11 mouse cellular contexts compared by ENCODE assay signal in the genomic region with DNA sequence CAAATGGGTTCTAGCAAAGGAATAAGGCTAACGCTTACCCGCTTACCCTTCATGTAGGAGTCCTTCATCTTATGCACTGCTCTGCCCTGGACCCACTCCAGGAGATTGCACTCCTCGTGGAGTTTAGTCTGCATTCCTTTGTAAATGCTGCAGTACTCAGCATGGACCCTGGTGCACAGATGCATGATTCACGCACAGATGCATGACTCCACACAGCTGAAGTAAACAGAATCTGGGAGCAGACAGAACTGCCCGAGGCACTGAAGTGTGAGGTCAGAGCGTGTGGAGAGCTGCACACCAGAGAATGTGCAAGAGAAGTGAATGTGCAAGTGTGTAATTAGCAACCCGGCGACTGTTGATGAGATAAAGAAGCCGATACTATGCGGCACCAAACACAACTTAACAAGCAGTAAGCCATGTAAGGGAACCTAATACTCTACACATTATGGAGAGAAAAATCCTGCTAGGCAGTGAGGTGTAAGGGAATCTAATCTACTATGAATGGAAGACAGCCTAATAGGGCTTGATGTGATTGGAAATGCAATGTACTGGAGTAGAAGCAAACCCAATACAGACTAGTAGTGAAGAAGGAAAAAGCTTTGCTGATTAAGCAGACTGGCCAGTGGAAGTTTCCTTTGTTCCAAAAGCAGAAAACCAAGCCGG. TPM values are rescaled to one million over a fixed set of nuclear protein-coding genes. Genes with fewer than 3 reads are reported as not detected.
DNase-seq lines count a peak whose midpoint lies in the region; ATAC-seq lines count a peak whose summit lies in the region.
"Had no signal": no experiment of that assay in that cellular context is flagged by ENCODE, and none has a peak within 500 bp of the region (broad histone marks: within the 10 kb centered on the region; RNA-seq: fewer than 3 reads in every experiment).

No protein-coding gene starts in this region.

- peak; percentile 55; the same call in 1 of the 2 replicates for ATAC-seq in midbrain, embryonic 12.5 days (ENCODE audit: low FRiP score, low read depth)
- no peak; the same call in 1 of the 2 replicates for ATAC-seq in midbrain, embryonic 15.5 days (replicated peaks)
- peak; percentile 72 for ATAC-seq in forebrain, embryonic 16.5 days
- no peak for ATAC-seq in CD4-positive, CD25-positive, alpha-beta regulatory T cell, adult 4 months
- ATAC-seq: inflammation-experienced regulatory T-cells, adult 6 months had no signal

- H3K27me3 ChIP-seq in midbrain, embryonic 12.5 days = peaks cover 14% of the 10 kb centered on the region; the same call in 1 of the 2 replicates
- no peaks in the 10 kb centered on the region for H3K27me3 ChIP-seq in midbrain, embryonic 15.5 days (replicated peaks)
- no peaks in the 10 kb centered on the region; the same call in 1 of the 2 replicates for H3K27me3 ChIP-seq in forebrain, embryonic 16.5 days (replicated peaks; ENCODE audit: control insufficient read depth, insufficient read depth, low read length)

- intact Hi-C loops in heart, postnatal 36 days (cut with DNase I) = no loop called here

- H3K27ac ChIP-seq in midbrain, embryonic 12.5 days (replicated peaks) = no peak overlapping the region
- H3K27ac ChIP-seq in midbrain, embryonic 15.5 days = no peak overlapping the region
- no peak overlapping the region for H3K27ac ChIP-seq in forebrain, embryonic 16.5 days (ENCODE audit: low read length)

- 54% methylated on average over 11 of the region's 11 CpGs for WGBS in midbrain, embryonic 12.5 days
- WGBS in midbrain, embryonic 15.5 days = 56% methylated on average over 11 of the region's 11 CpGs
- WGBS in forebrain, embryonic 16.5 days = 29% methylated on average over 11 of the region's 11 CpGs

- H3K9me3 ChIP-seq in midbrain, embryonic 12.5 days = no peaks in the 10 kb centered on the region
- H3K9me3 ChIP-seq in midbrain, embryonic 15.5 days = no peaks in the 10 kb centered on the region
- no peaks in the 10 kb centered on the region for H3K9me3 ChIP-seq in forebrain, embryonic 16.5 days (ENCODE audit: control insufficient read depth, low read length)

- no peak overlapping the region for H3K9ac ChIP-seq in midbrain, embryonic 12.5 days (replicated peaks)
- H3K9ac ChIP-seq in midbrain, embryonic 15.5 days = no peak overlapping the region
- H3K9ac ChIP-seq in forebrain, embryonic 16.5 days (replicated peaks; ENCODE audit: low read depth, low read length) = no peak overlapping the region

- no peak overlapping the region for H3K4me3 ChIP-seq in midbrain, embryonic 12.5 days
- H3K4me3 ChIP-seq in midbrain, embryonic 15.5 days = no peak overlapping the region
- H3K4me3 ChIP-seq in forebrain, embryonic 16.5 days (replicated peaks; ENCODE audit: low read length) = no peak overlapping the region

- peak; percentile 81 for DNase-seq in heart, adult 11 months
- DNase-seq in heart, postnatal 4 days = no peak
- DNase-seq in heart, postnatal 36 days = no peak
- DNase-seq in natural killer cell, adult 2 months (ENCODE audit: low spot score in 2 of 2) = no peak
- DNase-seq: B cell, adult 2 months; left cerebral cortex, postnatal 4 days had no signal

- H3K4me1 ChIP-seq in midbrain, embryonic 12.5 days = 0 out of 2 replicates have a peak, but pooled peaks cover 7% of the 10 kb centered on the region
- H3K4me1 ChIP-seq in midbrain, embryonic 15.5 days = peaks cover 7% of the 10 kb centered on the region; the same call in 1 of the 2 replicates
- H3K4me1 ChIP-seq in forebrain, embryonic 16.5 days (replicated peaks; ENCODE audit: control insufficient read depth, insufficient read depth, low read length) = peaks cover 12% of the 10 kb centered on the region

- no peak overlapping the region for H3K4me2 ChIP-seq in midbrain, embryonic 12.5 days (replicated peaks)
- H3K4me2 ChIP-seq in midbrain, embryonic 15.5 days = no peak overlapping the region
- peak overlapping the region; percentile 9; the same call in 1 of the 2 replicates for H3K4me2 ChIP-seq in forebrain, embryonic 16.5 days (ENCODE audit: low read length)

- H3K36me3 ChIP-seq in midbrain, embryonic 12.5 days = no peaks in the 10 kb centered on the region
- H3K36me3 ChIP-seq in midbrain, embryonic 15.5 days (replicated peaks) = no peaks in the 10 kb centered on the region
- no peaks in the 10 kb centered on the region for H3K36me3 ChIP-seq in forebrain, embryonic 16.5 days (ENCODE audit: control insufficient read depth, insufficient read depth)

RNA-seq across cellular contexts. Expression of gene Pcdh19, which starts 32.8 kb away (rescaled TPM):
- total RNA-seq in heart, postnatal 4 days (2021) = 10 to 100 TPM; 16.4 to 16.6 TPM
- 10.2 and 14.1 TPM in 2 replicates for polyA plus RNA-seq in midbrain, embryonic 12.5 days (2016; fragmentation: Nextera tagmentation; extraction: Ambion mirVana)
- 22.9 and 25.1 TPM in 2 replicates for polyA plus RNA-seq in midbrain, embryonic 15.5 days (2015; fragmentation: Nextera tagmentation; extraction: Ambion mirVana)
- polyA plus RNA-seq in forebrain, embryonic 16.5 days (2015; fragmentation: Nextera tagmentation; extraction: Ambion mirVana) = 14.2 and 18.0 TPM in 2 replicates
- not detected for polyA plus RNA-seq in CD4-positive, CD25-positive, alpha-beta regulatory T cell, adult 4 months (2017; shearing (Covaris generic))
- total RNA-seq in heart, postnatal 36 days (2021) = 10 to 100 TPM in 1 of 2 experiments, 1 to 10 TPM in 1; 9.9 to 11.9 TPM
- polyA plus RNA-seq: inflammation-experienced regulatory T-cells, adult 6 months had no signal

Comparison
In these comparisons a context has a peak if more than half of its experiments do, and no peak if none do; other contexts are left out.
1. ATAC-seq: peak in midbrain, embryonic 12.5 days (single experiment) and forebrain, embryonic 16.5 days (single experiment); none in midbrain, embryonic 15.5 days (single experiment) and CD4-positive, CD25-positive, alpha-beta regulatory T cell, adult 4 months (single experiment).
2. RNA of gene Pcdh19, which starts 32.8 kb away (polyA plus RNA-seq): 22.9 to 25.1 TPM in midbrain, embryonic 15.5 days, 14.2 to 18.0 TPM in forebrain, embryonic 16.5 days and 10.2 to 14.1 TPM in midbrain, embryonic 12.5 days; not detected in CD4-positive, CD25-positive, alpha-beta regulatory T cell, adult 4 months; every median in the first group is over 10 times any median in the second.